Mouse (Mus musculus) ovary, postnatal 36 days (tissue): ENCODE data around the gene C5ar1.
"Not testable (repeated sequence)": the region's sequence is repeated elsewhere in the genome, so short reads cannot be mapped to it uniquely, and the experiment has no call there.

Source experiments
- DNase-seq: peaks from one replicate; pipeline ENCODE4 v3.0.0; 2022; ENCODE audit warnings: low spot score, mixed read lengths

Gene C5ar1

DNA sequence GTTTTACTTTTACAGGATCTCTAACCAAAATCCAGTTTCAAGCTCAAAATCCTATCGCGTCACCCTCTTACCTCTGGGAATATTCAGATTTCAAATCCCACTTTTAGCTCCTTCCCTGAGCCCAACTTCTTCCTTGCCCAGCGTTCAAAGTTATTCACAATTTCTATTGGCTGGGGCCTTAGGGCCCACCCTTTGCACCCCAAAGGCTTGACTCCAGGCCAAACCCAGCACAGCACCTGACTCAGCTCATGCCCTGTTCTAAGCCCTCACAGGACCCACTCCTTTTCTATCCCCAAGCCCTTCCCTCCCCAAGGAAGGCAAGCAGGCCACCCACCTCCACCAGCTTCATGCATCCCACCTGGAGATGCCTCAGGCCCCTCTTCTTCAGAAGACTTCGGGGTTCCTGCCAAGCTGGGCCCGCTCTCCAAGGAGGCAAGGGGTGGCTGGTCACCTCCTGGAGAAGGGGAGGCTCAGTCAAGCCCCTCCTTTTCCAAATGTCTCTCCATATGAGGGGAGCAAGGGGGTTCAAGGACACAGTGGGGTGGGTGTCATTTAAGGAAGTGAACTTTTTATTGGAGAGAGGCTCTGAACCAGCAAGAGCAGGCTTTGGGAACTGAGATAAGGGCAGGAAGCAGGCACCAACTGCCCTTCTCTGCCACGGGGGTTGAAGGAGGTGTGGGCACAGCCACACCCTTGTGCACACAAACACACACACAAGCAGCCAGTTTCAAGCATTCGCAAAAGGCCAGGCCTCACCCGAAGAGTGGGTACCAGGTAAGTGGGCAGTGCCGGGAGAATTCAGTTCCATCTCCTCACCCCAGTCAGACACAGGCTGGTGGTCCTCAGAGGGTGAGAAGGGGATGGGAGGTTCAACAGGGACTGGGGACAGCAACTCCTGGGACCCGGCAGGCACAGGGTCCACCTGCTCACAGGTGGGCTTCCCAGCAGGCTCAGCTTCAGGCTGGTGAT, 15.9 kb upstream of the C5ar1 start:
- DNase-seq = no peak

DNA sequence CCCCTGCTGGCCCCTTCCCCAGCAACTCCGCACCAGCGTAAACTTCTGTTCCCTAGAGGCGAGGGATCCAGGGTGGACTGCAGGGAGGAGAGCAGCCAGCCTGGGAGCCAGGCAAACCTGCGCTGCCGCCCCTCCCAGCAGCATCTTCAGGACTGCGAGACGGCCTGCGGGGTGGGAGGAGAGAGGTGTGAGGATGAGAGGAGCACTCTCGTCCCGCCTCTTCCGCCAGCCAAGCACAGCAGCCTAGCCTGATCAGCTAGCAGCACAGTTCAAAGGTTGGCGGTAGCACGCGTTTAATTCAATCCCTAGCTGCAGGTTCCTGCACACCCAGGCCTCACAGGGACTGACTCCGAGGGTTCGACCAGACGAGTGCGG, 14.4 kb upstream of the C5ar1 start:
- DNase-seq = peak; percentile 74

DNA sequence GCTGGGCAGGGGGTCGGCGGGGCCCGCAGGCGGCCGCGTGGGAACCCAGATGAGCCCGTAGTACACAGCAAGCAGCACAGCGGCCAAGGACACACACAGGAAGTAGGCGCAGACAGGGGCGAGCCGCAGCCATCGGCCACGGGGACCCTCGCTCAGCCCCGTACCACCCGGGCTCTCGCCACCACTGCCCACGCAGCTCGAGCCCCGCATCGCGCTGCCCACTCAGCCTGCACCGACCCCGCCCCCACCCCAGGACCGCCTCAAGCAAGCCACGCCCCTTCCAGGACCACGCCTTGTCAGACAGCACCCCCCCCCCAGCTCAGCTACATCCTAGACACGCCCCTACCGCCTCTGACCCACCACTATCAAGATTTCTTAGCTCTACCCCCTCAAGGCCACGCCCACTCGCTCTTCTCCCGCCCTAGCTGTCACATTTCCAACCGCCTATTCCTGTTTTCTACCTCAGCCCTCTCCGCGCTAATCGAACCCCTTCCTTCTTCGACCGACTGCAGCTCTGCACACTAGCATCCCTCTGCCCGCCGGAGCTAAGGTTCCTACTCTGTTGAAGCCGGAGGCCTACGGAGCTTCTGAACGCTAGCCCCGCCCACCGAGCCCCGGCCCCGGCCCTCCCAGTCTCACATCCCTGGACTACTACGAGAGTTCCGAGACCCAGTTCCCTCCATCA, 13.9 kb upstream of the C5ar1 start, which contains the start of gene Inafm1:
Inafm1 (minus strand) TSS at position 537 of the 685 bp plus-strand sequence.
- DNase-seq = peak; percentile 83

DNA sequence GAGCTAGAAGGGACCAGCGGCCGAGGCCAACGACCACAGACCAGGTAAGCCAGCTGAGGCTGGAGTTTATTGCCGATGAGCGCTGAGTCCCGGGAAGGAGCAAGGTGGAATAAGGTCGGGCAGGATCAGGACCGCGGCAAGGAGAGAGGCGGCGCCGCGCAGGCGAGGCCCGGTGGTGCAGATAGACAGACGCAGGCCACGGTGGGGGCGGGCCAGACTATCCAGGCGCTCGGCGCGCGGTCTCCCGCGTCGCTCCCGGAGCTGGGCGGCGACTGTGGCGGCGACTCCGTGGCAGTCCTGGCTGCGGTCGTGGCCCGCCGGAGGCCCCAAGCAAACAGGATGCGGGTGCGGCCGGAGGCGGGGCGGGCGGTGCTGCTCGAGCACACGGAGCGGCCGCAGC, 13.3 kb upstream of the C5ar1 start:
- peak; percentile 76 for DNase-seq

DNA sequence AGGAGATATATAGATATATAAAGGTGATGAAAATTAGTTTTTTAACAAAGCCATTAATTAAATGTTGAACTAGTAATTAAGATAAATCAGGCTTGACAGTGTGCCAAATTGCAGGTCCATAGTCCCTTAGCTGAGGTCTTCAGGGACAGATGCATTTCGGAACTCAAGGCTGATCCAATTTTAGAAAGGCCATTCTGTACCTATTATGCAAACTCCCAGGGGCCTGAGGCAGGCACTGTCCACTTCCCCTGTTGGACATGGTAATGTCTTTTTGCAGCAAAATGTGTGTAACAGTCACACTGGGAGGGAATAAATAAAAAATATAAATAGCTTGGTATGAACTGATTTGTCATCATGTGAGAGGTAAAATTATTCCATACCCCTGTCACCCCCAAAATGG, 11.8 kb upstream of the C5ar1 start:
- DNase-seq = no peak

DNA sequence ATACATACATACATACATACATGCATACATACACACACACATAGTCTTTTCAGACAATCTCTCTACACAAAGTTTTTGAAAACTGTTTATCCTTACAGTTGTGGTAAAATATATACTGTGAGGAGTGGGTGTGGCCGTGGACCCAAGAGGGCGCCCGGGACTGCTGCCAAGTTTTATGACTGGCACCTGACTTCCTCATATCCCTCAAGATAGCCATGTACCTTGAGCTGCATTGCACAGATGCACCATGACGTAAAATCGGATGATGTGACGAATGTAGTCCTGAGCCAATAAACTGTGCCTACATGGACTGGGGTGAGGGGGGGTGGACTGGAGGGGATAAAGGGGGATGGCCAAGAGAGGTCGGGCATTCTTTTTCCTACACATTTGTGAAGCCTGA, 7.3 kb upstream of the C5ar1 start:
- not testable (repeated sequence) for DNase-seq

GRCm38 (mm10) chr7:16265856-16266255, 6.5 kb upstream of the C5ar1 start:
- no peak for DNase-seq

DNA sequence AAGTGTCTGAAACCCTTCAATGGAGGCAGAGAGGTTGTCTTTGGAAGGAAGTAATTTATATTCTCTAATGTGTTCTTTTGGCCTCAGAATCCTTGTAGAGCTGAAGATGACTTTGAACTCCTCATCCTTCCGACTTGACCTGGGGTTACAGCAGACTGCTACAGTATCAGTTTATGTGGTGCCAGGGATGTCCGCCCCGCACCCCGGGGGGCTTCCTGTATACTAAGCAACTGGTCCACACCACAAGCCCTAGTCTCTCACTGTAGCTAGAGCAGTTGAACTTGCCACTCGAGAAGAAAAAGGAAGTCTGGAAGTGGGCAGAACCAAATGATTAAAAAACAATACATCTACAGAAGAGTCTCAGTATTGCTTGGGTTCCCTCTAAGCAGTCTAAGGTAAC, 4.5 kb upstream of the C5ar1 start:
- no peak for DNase-seq

- DNase-seq = peak; percentile 71
These were observed 3.9 kb upstream of the C5ar1 start for GRCm38 (mm10) chr7:16263015-16263787.

DNA sequence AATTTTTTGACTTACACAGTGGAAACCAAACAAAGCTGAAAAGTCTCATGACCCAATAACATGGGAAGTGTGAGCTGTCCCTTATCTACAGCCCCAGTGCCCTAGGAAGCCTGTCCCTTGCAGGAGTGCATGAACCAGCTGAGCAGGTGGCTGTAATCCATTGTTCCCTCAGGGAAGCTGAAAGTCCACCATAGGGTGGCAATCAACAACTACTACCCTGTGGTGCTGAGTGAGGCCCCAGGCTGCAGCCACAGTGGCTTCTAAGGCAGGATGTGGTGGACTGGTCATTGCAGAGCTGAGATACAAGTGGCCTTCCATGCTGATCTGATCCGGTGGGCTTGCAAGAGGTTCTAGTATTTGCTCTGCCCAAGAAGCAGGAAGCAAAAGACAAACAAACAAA, 1.8 kb upstream of the C5ar1 start:
- DNase-seq = no peak

GRCm38 (mm10) chr7:16257830-16258229, 1.5 kb downstream of the C5ar1 start:
- DNase-seq = no peak

GRCm38 (mm10) chr7:16255963-16256362, 3.4 kb downstream of the C5ar1 start:
- not testable (repeated sequence) for DNase-seq

- DNase-seq = no peak
These were observed 5.1 kb downstream of the C5ar1 start for GRCm38 (mm10) chr7:16254195-16254594.

GRCm38 (mm10) chr7:16250687-16251086, 8.7 kb downstream of the C5ar1 start:
- DNase-seq = no peak

- no peak for DNase-seq
These were observed 13.4 kb downstream of the C5ar1 start for GRCm38 (mm10) chr7:16245958-16246357.

GRCm38 (mm10) chr7:16244067-16244466, 15.3 kb downstream of the C5ar1 start, which contains the start of gene C5ar2:
Gene C5ar2 (minus strand): TSS chr7:16244154.
- DNase-seq = no peak

DNA sequence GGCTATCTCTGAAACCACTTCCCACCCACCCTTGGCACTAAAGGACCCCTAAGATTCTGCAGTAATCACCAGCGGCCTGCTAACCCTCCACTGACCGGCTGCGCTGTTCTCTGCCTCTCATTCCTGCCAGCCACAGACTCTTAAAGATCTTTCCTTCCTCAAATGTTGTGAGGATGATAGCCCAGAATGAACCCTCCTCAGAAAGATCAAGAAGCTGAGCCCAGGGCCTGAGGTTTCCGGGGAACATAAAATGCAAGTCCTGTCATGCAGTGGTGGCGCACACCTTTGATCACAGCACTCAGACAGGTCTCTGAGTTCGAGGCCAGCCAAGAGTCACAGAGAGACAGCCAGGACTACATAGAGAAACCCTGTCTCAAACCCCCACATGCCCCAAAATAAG, 17.1 kb downstream of the C5ar1 start:
- DNase-seq = no peak

DNA sequence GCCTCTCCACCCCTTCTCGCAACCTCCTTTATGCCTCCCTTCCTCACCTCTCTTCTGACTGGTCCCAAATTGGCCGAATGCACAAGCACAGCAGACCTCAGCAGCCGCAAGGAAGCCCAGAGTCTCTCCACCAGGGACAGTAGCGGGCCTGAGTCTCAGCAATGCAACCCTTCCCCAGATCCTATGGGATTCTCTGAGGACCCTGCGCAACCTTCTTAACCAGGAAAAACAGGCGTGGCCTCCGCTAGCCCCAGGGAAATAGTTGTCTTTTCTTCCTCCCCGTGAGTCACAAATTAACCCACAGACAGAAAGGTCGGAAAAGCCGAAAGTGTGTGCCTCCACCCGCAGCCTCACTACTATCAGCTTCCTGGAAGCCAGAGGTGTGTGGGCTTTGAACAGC, 17.6 kb downstream of the C5ar1 start:
- DNase-seq = no peak

GRCm38 (mm10) chr7:16240978-16241303, 18.4 kb downstream of the C5ar1 start:
- no peak for DNase-seq

- DNase-seq = no peak
These were observed 18.9 kb downstream of the C5ar1 start for GRCm38 (mm10) chr7:16240281-16240977.

DNA sequence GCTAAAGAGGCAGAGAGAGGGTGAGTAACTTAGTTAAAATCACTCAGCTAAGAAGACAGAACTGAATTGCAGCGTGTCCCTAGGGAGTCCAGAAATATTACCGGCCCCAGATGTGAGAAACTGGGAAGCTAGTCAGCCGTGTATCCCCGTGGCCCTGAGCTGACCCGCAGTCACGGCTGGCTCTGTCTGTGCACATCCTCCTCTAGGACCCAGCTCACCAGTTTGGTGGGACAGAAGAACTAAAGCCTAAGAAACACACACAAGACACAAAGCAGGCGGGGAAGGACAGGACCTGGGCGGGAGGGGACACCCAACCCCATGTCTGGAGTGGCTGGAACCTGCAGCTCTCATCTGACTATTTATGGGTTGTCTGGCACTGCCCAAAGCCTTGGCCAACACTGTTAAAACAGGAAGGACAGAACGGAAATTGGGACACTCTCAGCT, 19.8 kb downstream of the C5ar1 start:
- DNase-seq = no peak

DNA sequence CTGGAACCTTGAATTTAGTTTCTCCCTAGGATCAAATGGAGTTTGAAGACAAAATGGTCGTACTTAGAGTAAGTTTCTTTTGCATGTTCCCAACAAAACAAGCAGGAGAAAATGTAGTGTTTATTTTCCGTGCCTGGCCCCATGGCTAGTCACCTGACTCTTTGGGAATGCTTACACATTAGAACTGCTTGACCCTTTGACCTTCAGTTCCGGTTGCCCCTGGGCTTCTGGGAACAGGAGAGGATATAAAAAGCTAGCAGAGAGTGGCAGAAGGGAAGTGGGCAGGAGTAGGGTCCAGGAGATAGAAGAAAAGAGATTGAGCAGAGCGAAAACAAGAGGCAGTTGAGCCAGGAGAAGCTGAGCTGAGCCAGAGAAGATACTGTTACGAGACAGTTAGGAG, 29.5 kb downstream of the C5ar1 start:
- DNase-seq = no peak
